Mouse (Mus musculus) hindbrain, embryonic 16.5 days (tissue): Measurements from ENCODE around the gene Oser1. TPM values are rescaled to one million over a fixed set of nuclear protein-coding genes. Genes with fewer than 3 reads are reported as not detected.
"Not testable (repeated sequence)": the region's sequence is repeated elsewhere in the genome, so short reads cannot be mapped to it uniquely, and the experiment has no call there.

Experiments used
- ATAC-seq: fragments of 200-750 bp; cut with Nextera tagmentation; 2 replicates; pipeline ENCODE4 v1.8.0; 2017; ENCODE audit warnings: moderate TSS enrichment, moderate library complexity
- H3K27ac ChIP-seq: fragments of 300-500 bp; sonication (generic); 2 replicates; pipeline ENCODE4 v1.5.1; 2014; ENCODE audit warnings: low read depth, mild to moderate bottlenecking, control low read depth, low read length, moderate library complexity
- H3K27me3 ChIP-seq: fragments of 300-500 bp; sonication (generic); replicated peaks from 2 replicates; pipeline ENCODE4 v1.6.1; 2014; ENCODE audit warnings: low read length; ENCODE audit not compliant: control insufficient read depth, insufficient read depth
- H3K36me3 ChIP-seq: fragments of 300-500 bp; sonication (generic); 2 replicates; pipeline ENCODE4 v1.6.1; 2014; ENCODE audit warnings: mild to moderate bottlenecking, low read length, moderate library complexity, mixed read lengths; ENCODE audit not compliant: control insufficient read depth, insufficient read depth
- H3K4me1 ChIP-seq: fragments of 300-500 bp; sonication (generic); 2 replicates; pipeline ENCODE4 v1.6.1; 2014; ENCODE audit warnings: low read depth, low read length; ENCODE audit not compliant: control insufficient read depth, insufficient read depth
- H3K4me2 ChIP-seq: fragments of 300-500 bp; sonication (generic); 2 replicates; pipeline ENCODE4 v1.6.1; 2014; ENCODE audit warnings: mild to moderate bottlenecking, low read length, control low read depth, moderate library complexity
- H3K4me3 ChIP-seq: fragments of 300-500 bp; sonication (generic); 2 replicates; pipeline ENCODE4 v1.5.1; 2014; ENCODE audit warnings: mild to moderate bottlenecking, low read length, control low read depth, moderate library complexity
- H3K9ac ChIP-seq: fragments of 300-500 bp; sonication (generic); 2 replicates; pipeline ENCODE4 v1.6.1; 2014; ENCODE audit warnings: low read depth, mild to moderate bottlenecking, control low read depth, low read length, moderate library complexity
- H3K9me3 ChIP-seq: fragments of 300-500 bp; sonication (generic); 2 replicates; pipeline ENCODE4 v1.6.1; 2014; ENCODE audit warnings: mild to moderate bottlenecking, low read length, moderate library complexity; ENCODE audit not compliant: control insufficient read depth
- WGBS: fragments of 180-500 bp; shearing (Covaris S2); extraction: QIAGEN DNeasy Blood & Tissue Kit; methylation state at CpG from one replicate; pipeline ENCODE4 v1.1.7; 2014; 5-methylcytosine and 5-hydroxymethylcytosine counted together
- polyA plus RNA-seq: library from polyadenylated mRNA; unstranded; fragments of >200 nt; fragmentation: Nextera tagmentation; extraction: Ambion mirVana; gene quantifications from 2 replicates; pipeline ENCODE4 v1.2.1, GENCODE M21; 2015

Gene Oser1
- polyA plus RNA-seq, 1 experiment from 2014 or later: 72.2 TPM

DNA sequence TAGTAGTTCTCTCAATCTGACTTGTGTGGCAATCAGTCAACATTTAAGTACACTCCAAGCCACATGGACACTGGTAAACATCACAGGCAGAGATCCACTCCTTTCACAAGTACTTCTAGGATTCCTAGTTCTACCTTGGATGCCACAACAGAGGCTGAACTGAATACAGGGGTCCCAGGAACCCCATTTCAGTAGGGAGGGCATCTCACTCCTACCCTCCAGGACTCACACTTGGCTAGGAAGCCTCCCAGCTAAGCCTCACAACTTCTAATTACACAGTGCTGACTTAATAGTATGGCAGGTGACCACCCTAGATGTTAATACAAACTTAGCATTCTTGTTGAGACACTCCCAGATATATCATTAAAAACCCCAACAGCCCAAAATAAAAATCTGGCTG, 6.7 kb downstream of the Oser1 start:
- no peak overlapping the region for H3K4me3 ChIP-seq
- no peak overlapping the region for H3K27ac ChIP-seq
- no peaks in the 10 kb centered on the region for H3K9me3 ChIP-seq
- H3K9ac ChIP-seq: no peak overlapping the region
- peaks cover 3% of the 10 kb centered on the region for H3K36me3 ChIP-seq
- H3K4me1 ChIP-seq: peaks cover 24% of the 10 kb centered on the region
- no peaks in the 10 kb centered on the region for H3K27me3 ChIP-seq
- no peak for ATAC-seq
- peak overlapping the region; percentile 79 for H3K4me2 ChIP-seq

DNA sequence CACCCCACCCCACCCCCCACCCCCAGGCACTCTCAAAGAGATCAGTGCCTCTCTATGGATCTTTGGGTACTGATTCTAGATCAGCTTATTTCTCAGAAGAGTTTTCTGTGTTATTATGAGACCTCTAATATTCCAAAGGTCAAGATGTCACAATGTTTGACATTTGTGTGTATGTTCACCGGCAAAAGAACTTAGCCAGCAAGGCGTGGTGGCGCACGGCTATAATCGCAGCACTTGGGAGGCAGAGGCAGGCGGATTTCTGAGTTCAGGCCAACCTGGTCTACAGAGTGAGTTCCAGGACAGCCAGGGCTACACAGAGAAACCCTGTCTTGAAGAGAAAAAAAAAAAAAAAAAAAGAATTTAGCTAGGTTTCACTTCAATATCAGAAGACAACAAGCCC, 7.5 kb downstream of the Oser1 start:
- ATAC-seq: no peak
- no peak overlapping the region for H3K4me3 ChIP-seq
- peaks cover 6% of the 10 kb centered on the region for H3K36me3 ChIP-seq
- H3K27ac ChIP-seq: no peak overlapping the region
- 94% methylated on average over 6 of the region's 6 CpGs for WGBS
- H3K4me1 ChIP-seq: peaks cover 24% of the 10 kb centered on the region
- no peaks in the 10 kb centered on the region for H3K9me3 ChIP-seq
- no peak overlapping the region for H3K4me2 ChIP-seq
- H3K27me3 ChIP-seq: no peaks in the 10 kb centered on the region
- no peak overlapping the region for H3K9ac ChIP-seq

DNA sequence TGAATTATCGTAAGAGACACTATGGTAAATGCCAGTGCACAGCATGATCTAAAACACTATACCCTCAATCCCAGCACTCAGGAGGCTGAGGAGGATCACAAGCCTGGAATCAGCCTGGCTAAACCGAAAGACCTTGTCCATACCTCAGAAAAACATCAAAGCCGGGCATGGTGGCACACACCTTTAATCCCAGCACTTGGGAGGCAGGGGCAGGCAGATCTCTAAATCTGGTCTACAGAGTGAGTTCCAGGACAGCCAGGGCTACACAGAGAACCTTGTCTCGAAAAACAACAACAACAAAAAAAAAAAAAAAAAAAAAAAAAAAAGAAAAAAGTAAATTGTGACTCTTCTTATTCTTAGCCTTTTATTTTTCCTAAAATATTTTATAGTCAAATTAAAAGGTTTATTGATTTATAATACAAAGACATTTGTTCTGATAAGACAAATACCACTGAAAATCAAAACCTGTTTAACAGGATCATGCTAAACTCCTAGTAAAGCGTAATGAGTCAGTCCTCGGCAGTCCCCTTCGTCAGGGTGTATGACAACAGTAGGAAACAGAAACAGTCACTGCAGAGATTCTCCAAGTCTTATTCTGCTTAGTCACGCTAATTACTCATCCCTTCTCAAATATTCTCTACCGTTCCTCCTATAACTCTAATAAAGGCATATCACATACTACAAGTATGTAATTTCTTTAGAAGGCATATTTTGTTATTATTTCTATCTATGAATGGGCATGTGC, 11.5 kb downstream of the Oser1 start:
- Histone ChIP-seq H3K27ac (no peak overlapping the region), H3K4me1 (peaks cover 6% of the 10 kb centered on the region), H3K9ac (no peak overlapping the region), H3K4me3 (no peak overlapping the region), H3K27me3 (no peaks in the 10 kb centered on the region), H3K9me3 (no peaks in the 10 kb centered on the region), H3K4me2 (no peak overlapping the region), H3K36me3 (peaks cover 21% of the 10 kb centered on the region)
- 93% methylated on average over 9 of the region's 9 CpGs for WGBS
- no peak for ATAC-seq

DNA sequence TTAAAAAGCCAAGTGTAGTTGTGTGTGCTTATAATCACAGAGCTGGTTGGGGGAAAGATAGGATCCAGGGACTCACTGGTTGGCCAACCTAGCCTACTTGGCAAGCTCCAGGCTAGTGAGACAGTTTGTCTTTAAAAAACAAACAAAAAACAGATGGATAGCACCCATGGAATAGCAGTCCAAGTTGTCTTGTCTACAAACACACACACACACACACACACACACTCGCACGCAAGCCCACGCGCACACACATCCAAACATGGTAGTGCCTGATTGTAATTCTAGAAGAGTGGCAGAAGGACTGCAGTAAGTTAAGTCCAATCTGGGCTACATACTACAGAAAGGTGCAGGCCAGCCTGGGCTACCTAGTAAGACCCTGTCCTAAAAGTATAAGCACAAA, 12.1 kb downstream of the Oser1 start:
- no peak overlapping the region for H3K9ac ChIP-seq
- H3K36me3 ChIP-seq: peaks cover 21% of the 10 kb centered on the region
- 92% methylated on average over 4 of the region's 4 CpGs for WGBS
- H3K4me1 ChIP-seq: peaks cover 1% of the 10 kb centered on the region; the same call in 1 of the 2 replicates
- no peaks in the 10 kb centered on the region for H3K27me3 ChIP-seq
- H3K27ac ChIP-seq: no peak overlapping the region
- no peak for ATAC-seq
- no peaks in the 10 kb centered on the region for H3K9me3 ChIP-seq
- no peak overlapping the region for H3K4me3 ChIP-seq
- H3K4me2 ChIP-seq: no peak overlapping the region

DNA sequence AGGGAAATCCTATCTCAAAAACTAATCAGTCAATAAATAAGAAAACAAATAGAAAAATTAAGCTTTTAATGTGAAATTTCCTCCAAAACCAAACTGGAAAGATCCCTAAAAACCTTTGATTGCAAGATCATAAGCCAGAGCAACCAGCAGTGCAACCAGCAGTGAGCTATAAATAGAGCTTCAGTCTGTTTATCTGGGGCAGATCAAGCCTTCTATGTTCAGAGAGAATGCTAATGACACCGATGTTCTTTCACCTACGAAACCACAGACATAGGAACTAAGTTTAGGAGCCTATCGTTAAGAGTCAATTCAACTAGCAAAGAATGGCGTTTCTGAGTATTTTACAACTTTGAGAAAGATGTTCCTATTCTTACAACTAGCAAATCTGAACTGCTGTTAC, 12.7 kb downstream of the Oser1 start:
- no peaks in the 10 kb centered on the region for H3K9me3 ChIP-seq
- H3K4me3 ChIP-seq: no peak overlapping the region
- no peak overlapping the region for H3K27ac ChIP-seq
- no peak overlapping the region for H3K4me2 ChIP-seq
- no peaks in the 10 kb centered on the region for H3K4me1 ChIP-seq
- WGBS: 95% methylated on average over 4 of the region's 4 CpGs
- H3K27me3 ChIP-seq: no peaks in the 10 kb centered on the region
- no peak overlapping the region for H3K9ac ChIP-seq
- peaks cover 25% of the 10 kb centered on the region for H3K36me3 ChIP-seq
- ATAC-seq: no peak

DNA sequence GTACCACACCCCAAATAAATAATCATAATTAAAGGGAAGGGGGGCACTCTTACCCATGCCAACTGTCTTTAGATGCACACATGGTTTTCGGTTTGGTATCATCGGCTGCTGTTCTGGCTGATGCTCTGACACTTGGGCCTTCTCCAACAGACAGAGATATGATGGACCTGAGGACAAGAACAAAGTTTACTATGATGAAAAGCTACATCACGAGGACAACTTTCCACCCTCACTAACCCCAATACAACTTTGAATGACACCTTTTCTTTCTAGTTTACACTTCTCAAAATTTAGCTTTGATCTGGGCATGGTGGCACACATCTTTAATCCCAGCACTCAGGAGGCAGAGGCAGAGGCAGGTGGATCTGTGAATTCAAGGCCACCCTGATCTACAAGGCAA, 13.2 kb downstream of the Oser1 start:
- 93% methylated on average over 3 of the region's 3 CpGs for WGBS
- H3K36me3 ChIP-seq: peaks cover 25% of the 10 kb centered on the region

DNA sequence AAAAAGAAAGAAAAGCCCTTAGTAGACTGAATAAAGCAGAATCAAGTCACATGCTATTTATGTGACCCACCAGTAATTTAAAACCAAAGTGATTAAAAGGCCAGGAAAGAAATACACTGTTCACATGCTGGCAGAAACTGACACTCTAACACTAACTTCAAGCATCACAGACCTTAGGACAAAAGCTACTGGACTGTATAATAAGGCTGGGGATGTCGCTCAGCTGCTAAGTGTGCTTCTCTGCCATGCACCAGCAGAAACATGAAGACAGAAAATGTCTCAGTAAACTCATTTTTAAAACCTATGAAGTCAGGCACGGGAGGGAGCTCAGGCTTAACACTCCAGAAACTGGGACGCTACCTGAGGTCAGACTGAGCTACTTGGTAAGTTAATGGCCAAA, 14.3 kb downstream of the Oser1 start:
- H3K9me3 ChIP-seq: no peaks in the 10 kb centered on the region
- ATAC-seq: no peak
- WGBS: 97% methylated on average over 3 of the region's 3 CpGs
- H3K9ac ChIP-seq: no peak overlapping the region
- H3K36me3 ChIP-seq: peaks cover 27% of the 10 kb centered on the region
- H3K4me2 ChIP-seq: no peak overlapping the region
- H3K4me1 ChIP-seq: no peaks in the 10 kb centered on the region
- H3K27ac ChIP-seq: no peak overlapping the region
- no peaks in the 10 kb centered on the region for H3K27me3 ChIP-seq
- no peak overlapping the region for H3K4me3 ChIP-seq

More for the DNA sequence above, 13.2 kb downstream of the Oser1 start:
- H3K4me1 ChIP-seq, H3K9ac ChIP-seq, H3K27me3 ChIP-seq, H3K27ac ChIP-seq, ATAC-seq, H3K4me3 ChIP-seq, H3K9me3 ChIP-seq, H3K4me2 ChIP-seq: not testable (repeated sequence)

DNA sequence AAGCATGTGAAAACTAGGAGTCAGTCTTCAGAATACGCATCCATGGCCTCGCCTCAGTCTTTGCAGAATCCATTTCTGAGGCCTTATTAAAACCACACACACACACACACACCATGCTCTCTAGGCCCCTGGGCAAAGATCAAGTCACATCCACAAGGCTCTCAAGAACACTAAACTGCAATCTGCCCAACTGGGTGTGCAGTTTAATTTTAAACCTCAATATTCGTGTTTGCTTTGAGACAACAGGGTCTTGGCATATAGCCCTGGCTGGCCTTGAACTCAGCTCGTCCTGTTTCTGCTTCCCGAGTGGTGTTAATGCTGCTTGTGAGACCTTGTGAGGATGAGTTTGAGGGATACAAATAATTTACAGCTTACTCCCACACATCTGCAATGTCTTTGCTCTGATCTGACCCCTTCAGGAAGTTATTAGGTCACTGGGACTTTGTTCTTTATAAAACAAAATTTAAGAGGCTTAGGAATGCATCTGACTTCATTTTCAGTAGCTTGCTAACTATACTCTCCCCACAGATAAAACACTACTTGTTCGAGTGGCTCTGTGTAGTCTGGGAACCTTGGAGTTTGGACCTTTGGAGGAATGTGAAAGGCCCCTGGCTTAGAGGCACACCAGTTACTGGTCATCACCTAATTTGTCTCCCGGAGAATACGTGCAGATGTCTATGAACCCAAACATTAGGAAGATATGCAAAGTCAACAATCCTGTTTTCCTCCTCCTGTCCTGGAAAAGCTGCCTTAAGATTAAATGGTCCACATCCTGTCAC, 20.3 kb downstream of the Oser1 start:
- no peak overlapping the region for H3K4me2 ChIP-seq
- no peaks in the 10 kb centered on the region for H3K9me3 ChIP-seq
- H3K36me3 ChIP-seq: peaks cover 13% of the 10 kb centered on the region
- no peak overlapping the region for H3K9ac ChIP-seq
- no peak overlapping the region for H3K4me3 ChIP-seq
- H3K4me1 ChIP-seq: no peaks in the 10 kb centered on the region
- H3K27ac ChIP-seq: no peak overlapping the region
- no peaks in the 10 kb centered on the region for H3K27me3 ChIP-seq
- ATAC-seq: no peak
- WGBS: 83% methylated on average over 8 of the region's 8 CpGs

DNA sequence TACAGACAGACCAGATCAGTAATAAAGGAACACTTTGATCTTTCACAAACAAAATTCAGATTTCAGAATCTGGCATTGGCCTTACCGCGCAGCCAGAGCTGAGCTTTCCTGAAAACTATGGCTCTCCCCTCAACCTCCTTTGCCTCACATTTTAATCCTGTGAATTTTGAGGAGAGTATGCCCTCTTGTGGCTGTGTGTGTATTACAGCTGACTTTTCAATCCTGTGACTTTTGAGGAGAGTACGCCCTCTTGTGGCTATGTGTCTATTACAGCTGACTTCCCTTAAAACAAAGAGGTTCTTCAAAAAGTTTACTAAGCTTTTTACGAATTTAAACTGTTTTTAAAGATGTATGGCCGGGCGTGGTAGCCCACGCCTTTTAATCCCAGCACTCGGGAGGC, 23.3 kb downstream of the Oser1 start:
- Histone ChIP-seq H3K27me3 (no peaks in the 10 kb centered on the region), H3K9me3 (no peaks in the 10 kb centered on the region), H3K4me2 (no peak overlapping the region), H3K4me1 (no peaks in the 10 kb centered on the region), H3K27ac (no peak overlapping the region), H3K9ac (no peak overlapping the region), H3K36me3 (peaks cover 8% of the 10 kb centered on the region), H3K4me3 (no peak overlapping the region)
- WGBS: 11% methylated on average over 8 of the region's 8 CpGs
- no peak for ATAC-seq
